Comparison of ENCODE assay signal across 1 mouse cellular context in genomic region chr2:26338302-26339203, GRCm38 (mm10).
TF ChIP-seq lines count a peak whose summit lies in the region.

No protein-coding gene starts in this region.

TF ChIP-seq in myocyte, 11 proteins besides CTCF, POLR2A, EP300 and RAD21:
- TF ChIP-seq MYOG (IDR thresholded peaks at IDR 0.05; ENCODE audit: control insufficient read depth in 1 of 3, insufficient read depth in 1 of 3, insufficient read length in 2 of 3, low read depth in 2 of 3) (peak in 2 of 3 experiments; percentile 34 to 64), TCF3 (IDR thresholded peaks at IDR 0.05; ENCODE audit: insufficient read length, low read depth) (no peak), MYOD1 (IDR thresholded peaks at IDR 0.05; ENCODE audit: control insufficient read depth in 1 of 3, insufficient read length in 2 of 3, low read depth in 2 of 3) (peak in 2 of 3 experiments; percentile 22 to 66), POLR2AphosphoS2 (IDR thresholded peaks at IDR 0.05; ENCODE audit: insufficient read length, low read depth) (no peak), REST (IDR thresholded peaks at IDR 0.05; ENCODE audit: insufficient read depth, insufficient read length) (no peak)
